Mouse (Mus musculus): ENCODE measurements around the gene Tmf1. TPM values are rescaled to one million over a fixed set of nuclear protein-coding genes. Genes with fewer than 3 reads are reported as not detected.

Tmf1 gene
- total and polyA plus RNA-seq, 3 experiments, result 13.5 to 19.2 TPM; not detected in 1

- Histone ChIP-seq H3K79me2 (ENCODE audit: control insufficient read depth, insufficient read depth, low read length, poor library complexity) (no peaks in the 10 kb centered on the region), H3K9me3 (replicated peaks; ENCODE audit: insufficient read depth, low read length) (no peaks in the 10 kb centered on the region), H3K4me1 (ENCODE audit: control insufficient read depth in 1 of 2, insufficient read depth in 2 of 2, low read length in 2 of 2) (no peaks in the 10 kb centered on the region), H3K4me3 (ENCODE audit: control insufficient read depth in 1 of 2, insufficient read depth in 1 of 2, low read depth in 2 of 2, low read length in 2 of 2) (no peak overlapping the region), H3K9ac (ENCODE audit: control insufficient read depth, low read depth, low read length, poor library complexity, severe bottlenecking) (no peak overlapping the region), H3K36me3 (ENCODE audit: control insufficient read depth in 1 of 2, insufficient read depth in 2 of 2, low read length in 2 of 2) (no peaks in the 10 kb centered on the region), H3K27me3 (ENCODE audit: control insufficient read depth in 1 of 2, insufficient read depth in 2 of 2, low read length in 2 of 2) (no peaks in the 10 kb centered on the region), H3K27ac (ENCODE audit: control insufficient read depth, low read depth, low read length) (no peak overlapping the region)
- TF ChIP-seq ELF1 (IDR thresholded peaks at IDR 0.05; ENCODE audit: low read depth, low read length), result no peak
- TF ChIP-seq MXI1 (IDR thresholded peaks at IDR 0.05; ENCODE audit: low read depth, low read length), result no peak
- no peak for TF ChIP-seq CTCF (IDR thresholded peaks at IDR 0.05 in 2 of 3, conservative IDR thresholded peaks at IDR 0.05 in 1 of 3; ENCODE audit: control insufficient read depth in 1 of 3, insufficient read depth in 1 of 3, low read depth in 2 of 3, low read length in 3 of 3, poor library complexity in 1 of 3, severe bottlenecking in 1 of 3)
- no peak for TF ChIP-seq TBP (IDR thresholded peaks at IDR 0.05; ENCODE audit: low read depth, low read length)
- no peak for TF ChIP-seq NELFE (IDR thresholded peaks at IDR 0.05; ENCODE audit: low read depth, low read length)
- TF ChIP-seq CHD1 (IDR thresholded peaks at IDR 0.05; ENCODE audit: low read depth, low read length), result no peak
- no peak for TF ChIP-seq MYB (IDR thresholded peaks at IDR 0.05; ENCODE audit: low read depth, low read length)
- no peak for TF ChIP-seq MEF2A (IDR thresholded peaks at IDR 0.05; ENCODE audit: extremely low read depth, insufficient replicate concordance, low read depth, low read length, poor library complexity, severe bottlenecking)
- no peak for TF ChIP-seq ZMIZ1 (IDR thresholded peaks at IDR 0.05; ENCODE audit: low read depth, low read length)
- TF ChIP-seq ZNF384 (IDR thresholded peaks at IDR 0.05; ENCODE audit: low read depth, low read length), result no peak
- TF ChIP-seq BHLHE40 (IDR thresholded peaks at IDR 0.05; ENCODE audit: borderline replicate concordance, low read depth, low read length), result no peak
- TF ChIP-seq POLR2AphosphoS5 (IDR thresholded peaks at IDR 0.05; ENCODE audit: borderline replicate concordance, low read depth, low read length), result no peak
- no peak for TF ChIP-seq ZKSCAN1 (IDR thresholded peaks at IDR 0.05; ENCODE audit: low read depth, low read length)
- no peak for TF ChIP-seq GATA1 (IDR thresholded peaks at IDR 0.05; ENCODE audit: low read depth, low read length)
- TF ChIP-seq RCOR1 (IDR thresholded peaks at IDR 0.05; ENCODE audit: low read depth, low read length), result no peak
- DNase-seq (ENCODE audit: low read depth, low spot score), result no peak
Measured at GRCm38 (mm10) chr6:97131808-97132207, 47.1 kb downstream of the Tmf1 start.

GRCm38 (mm10) chr6:97130979-97131378, 47.9 kb downstream of the Tmf1 start:
- peak; percentile 42 for DNase-seq (ENCODE audit: low read depth, low spot score)
- no peaks in the 10 kb centered on the region for H3K9me3 ChIP-seq (replicated peaks; ENCODE audit: insufficient read depth, low read length)
- H3K4me1 ChIP-seq (ENCODE audit: control insufficient read depth in 1 of 2, insufficient read depth in 2 of 2, low read length in 2 of 2), result no peaks in the 10 kb centered on the region
- H3K9ac ChIP-seq (ENCODE audit: control insufficient read depth, low read depth, low read length, poor library complexity, severe bottlenecking), result no peak overlapping the region
- H3K4me3 ChIP-seq (ENCODE audit: control insufficient read depth in 1 of 2, insufficient read depth in 1 of 2, low read depth in 2 of 2, low read length in 2 of 2), result no peak overlapping the region
- no peaks in the 10 kb centered on the region for H3K79me2 ChIP-seq (ENCODE audit: control insufficient read depth, insufficient read depth, low read length, poor library complexity)
- peak; percentile 47 to 64 (median 51) for TF ChIP-seq CTCF (IDR thresholded peaks at IDR 0.05 in 2 of 3, conservative IDR thresholded peaks at IDR 0.05 in 1 of 3; ENCODE audit: control insufficient read depth in 1 of 3, insufficient read depth in 1 of 3, low read depth in 2 of 3, low read length in 3 of 3, poor library complexity in 1 of 3, severe bottlenecking in 1 of 3)
- no peak for TF ChIP-seq MYC (IDR thresholded peaks at IDR 0.05; ENCODE audit: low read depth, low read length)
- no peaks in the 10 kb centered on the region for H3K27me3 ChIP-seq (ENCODE audit: control insufficient read depth in 1 of 2, insufficient read depth in 2 of 2, low read length in 2 of 2)
- H3K27ac ChIP-seq (ENCODE audit: control insufficient read depth, low read depth, low read length), result no peak overlapping the region
- no peaks in the 10 kb centered on the region for H3K36me3 ChIP-seq (ENCODE audit: control insufficient read depth in 1 of 2, insufficient read depth in 2 of 2, low read length in 2 of 2)

Measured in MEL (cell line).